ENCODE assay signal across 8 mouse cellular contexts in genomic region chr19:46347936-46348668, GRCm38 (mm10). TPM values are rescaled to one million over a fixed set of nuclear protein-coding genes. Genes with fewer than 3 reads are reported as not detected.
DNase-seq lines count a peak whose midpoint lies in the region; ATAC-seq lines count a peak whose summit lies in the region.

No protein-coding gene starts in this region.

- peaks cover 13% of the 10 kb centered on the region for H3K27me3 ChIP-seq in forebrain, embryonic 11.5 days (ENCODE audit: control insufficient read depth, insufficient read depth, low read length)
- H3K27me3 ChIP-seq in liver, embryonic 12.5 days (replicated peaks): peaks cover 47% of the 10 kb centered on the region

- peak; percentile 35 for DNase-seq in embryo, embryonic 10 days (ENCODE audit: low spot score)
- DNase-seq in embryo, embryonic 9.5 days (ENCODE audit: extremely low spot score): no peak
- peak; percentile 70 for DNase-seq in 416B (ENCODE audit: low read depth)
- no peak for DNase-seq in forebrain, embryonic 11.5 days (ENCODE audit: low spot score)
- no peak for DNase-seq in ovary, adult 18-20 months (ENCODE audit: low spot score)
- DNase-seq in c-Kit-positive CD71-positive TER-119-positive erythroid progenitor cells, embryonic 14.5 days (ENCODE audit: low spot score): no peak
- no peak for DNase-seq in gastrocnemius, adult 8-10 months (ENCODE audit: low spot score in 2 of 2)

- H3K9ac ChIP-seq in forebrain, embryonic 11.5 days (ENCODE audit: low read length): peak overlapping the region; percentile 81
- H3K9ac ChIP-seq in liver, embryonic 12.5 days: peak overlapping the region; percentile 73

- H3K9me3 ChIP-seq in forebrain, embryonic 11.5 days (ENCODE audit: control insufficient read depth, low read length): no peaks in the 10 kb centered on the region
- no peaks in the 10 kb centered on the region for H3K9me3 ChIP-seq in liver, embryonic 12.5 days (replicated peaks)

- no peak for ATAC-seq in forebrain, embryonic 11.5 days (replicated peaks; ENCODE audit: low FRiP score)
- ATAC-seq in liver, embryonic 12.5 days: no peak

- peak overlapping the region; percentile 58 for H3K4me3 ChIP-seq in forebrain, embryonic 11.5 days (ENCODE audit: low read depth, low read length)
- H3K4me3 ChIP-seq in liver, embryonic 12.5 days: peak overlapping the region; percentile 71

- H3K27ac ChIP-seq in forebrain, embryonic 11.5 days (ENCODE audit: low read depth, low read length): no peak overlapping the region
- peak overlapping the region; percentile 63; the same call in 1 of the 2 replicates for H3K27ac ChIP-seq in liver, embryonic 12.5 days

- H3K4me2 ChIP-seq in forebrain, embryonic 11.5 days (ENCODE audit: low read depth, low read length, severe bottlenecking): peak overlapping the region; percentile 93
- H3K4me2 ChIP-seq in liver, embryonic 12.5 days: peak overlapping the region; percentile 97

- WGBS in forebrain, embryonic 11.5 days: 32% methylated on average over 14 of the region's 14 CpGs
- WGBS in liver, embryonic 12.5 days (ENCODE audit: insufficient replicate concordance): 28% methylated on average over 14 of the region's 14 CpGs

- H3K4me1 ChIP-seq in forebrain, embryonic 11.5 days (replicated peaks; ENCODE audit: control insufficient read depth, insufficient read depth, low read length): peaks cover 4% of the 10 kb centered on the region; the same call in 1 of the 2 replicates
- H3K4me1 ChIP-seq in liver, embryonic 12.5 days: peaks cover 63% of the 10 kb centered on the region

- no peaks in the 10 kb centered on the region for H3K36me3 ChIP-seq in forebrain, embryonic 11.5 days (ENCODE audit: control insufficient read depth, insufficient read depth, low read length)
- no peaks in the 10 kb centered on the region for H3K36me3 ChIP-seq in liver, embryonic 12.5 days

RNA-seq across cellular contexts. Expression of gene 2310034G01Rik, which starts 2.0 kb away (rescaled TPM):
- polyA plus RNA-seq in forebrain, embryonic 11.5 days (2014; fragmentation: Nextera tagmentation; extraction: Ambion mirVana): 1.3 and 2.7 TPM in 2 replicates
- 0.37 and 0.41 TPM in 2 replicates for polyA plus RNA-seq in liver, embryonic 12.5 days (2016; fragmentation: Nextera tagmentation; extraction: Ambion mirVana)
- under 1 TPM in 3 of 4 experiments, not detected in 1; 0.27 to 0.35 (median 0.29) TPM for total RNA-seq in gastrocnemius, adult 8-10 months (2022)

RNA-seq across cellular contexts. Expression of gene Mfsd13a, which starts 7.2 kb away (rescaled TPM):
- 7.9 and 8.6 TPM in 2 replicates for polyA plus RNA-seq in forebrain, embryonic 11.5 days (2014; fragmentation: Nextera tagmentation; extraction: Ambion mirVana)
- polyA plus RNA-seq in liver, embryonic 12.5 days (2016; fragmentation: Nextera tagmentation; extraction: Ambion mirVana): 13.2 and 14.5 TPM in 2 replicates
- total RNA-seq in gastrocnemius, adult 8-10 months (2022): 1 to 10 TPM; 1.1 to 2.2 (median 1.9) TPM

RNA-seq across cellular contexts. Expression of gene Cuedc2, which starts 9.6 kb away (rescaled TPM):
- polyA plus RNA-seq in forebrain, embryonic 11.5 days (2014; fragmentation: Nextera tagmentation; extraction: Ambion mirVana): 217 and 242 TPM in 2 replicates
- 97.6 and 99.1 TPM in 2 replicates for polyA plus RNA-seq in liver, embryonic 12.5 days (2016; fragmentation: Nextera tagmentation; extraction: Ambion mirVana)
- total RNA-seq in gastrocnemius, adult 8-10 months (2022): 10 to 100 TPM; 57.5 to 66.3 (median 64.3) TPM

RNA-seq across cellular contexts. Expression of gene Fbxl15, which starts 20.1 kb away (rescaled TPM):
- 22.5 and 25.8 TPM in 2 replicates for polyA plus RNA-seq in forebrain, embryonic 11.5 days (2014; fragmentation: Nextera tagmentation; extraction: Ambion mirVana)
- polyA plus RNA-seq in liver, embryonic 12.5 days (2016; fragmentation: Nextera tagmentation; extraction: Ambion mirVana): 13.4 and 13.5 TPM in 2 replicates
- 1 to 10 TPM; 2.0 to 3.9 (median 3.0) TPM for total RNA-seq in gastrocnemius, adult 8-10 months (2022)

RNA-seq across cellular contexts. Expression of gene Psd, which starts 21.1 kb away (rescaled TPM):
- 10.7 and 11.3 TPM in 2 replicates for polyA plus RNA-seq in forebrain, embryonic 11.5 days (2014; fragmentation: Nextera tagmentation; extraction: Ambion mirVana)
- polyA plus RNA-seq in liver, embryonic 12.5 days (2016; fragmentation: Nextera tagmentation; extraction: Ambion mirVana): 10.7 and 11.3 TPM in 2 replicates
- total RNA-seq in gastrocnemius, adult 8-10 months (2022): under 1 TPM in 2 of 4 experiments, not detected in 2; 0.15 to 0.19 TPM

Comparison
In these comparisons a context has a peak if more than half of its experiments do, and no peak if none do; other contexts are left out.
1. DNase-seq: peak in embryo, embryonic 10 days (single experiment) and 416B (single experiment); none in embryo, embryonic 9.5 days (single experiment), forebrain, embryonic 11.5 days (single experiment), ovary, adult 18-20 months (single experiment), c-Kit-positive CD71-positive TER-119-positive erythroid progenitor cells, embryonic 14.5 days (single experiment) and gastrocnemius, adult 8-10 months (0 of 2).